In the genomic region with DNA sequence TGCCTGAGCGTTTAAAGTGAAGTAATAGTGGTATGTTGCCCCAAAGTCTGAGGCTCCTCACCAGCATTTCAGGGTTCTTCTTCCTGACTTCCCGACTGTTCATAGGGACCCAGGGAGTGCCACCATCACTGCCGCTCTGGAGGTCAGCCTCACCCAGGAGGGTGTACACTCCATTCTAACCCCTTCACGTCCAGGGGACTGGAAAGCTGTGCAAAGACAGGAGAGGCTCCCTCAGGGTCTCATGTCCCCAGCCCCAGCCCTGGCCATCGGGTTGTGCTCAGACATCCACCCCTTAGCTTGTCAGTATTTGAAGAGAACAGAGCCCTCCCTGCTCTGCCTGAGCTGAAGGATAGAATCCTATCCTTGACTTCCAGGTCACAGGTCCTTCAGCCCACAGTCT, we compare ENCODE assay signal across 16 mouse cellular contexts.
"Had no signal": no experiment of that assay in that cellular context is flagged by ENCODE, and none has a peak within 500 bp of the region (broad histone marks: within the 10 kb centered on the region; RNA-seq: fewer than 3 reads in every experiment).

No protein-coding gene starts in this region.

- H3K9me3 ChIP-seq: liver, embryonic 13.5 days; midbrain, embryonic 13.5 days; neural tube, embryonic 12.5 days; neural tube, embryonic 15.5 days had no signal

- ATAC-seq: intestine, postnatal 0 days; midbrain, embryonic 13.5 days had no signal

- H3K36me3 ChIP-seq: liver, embryonic 13.5 days; midbrain, embryonic 13.5 days; neural tube, embryonic 12.5 days; neural tube, embryonic 15.5 days had no signal

- H3K27ac ChIP-seq: kidney, postnatal 0 days; left cerebral cortex, adult 2 months; liver, embryonic 13.5 days; midbrain, embryonic 13.5 days; neural tube, embryonic 12.5 days; neural tube, embryonic 15.5 days; stomach, postnatal 0 days had no signal

- DNase-seq: kidney, adult 2 months; kidney, postnatal 4 days; layer of hippocampus, adult 9-11 months; layer of hippocampus, postnatal 36 days; liver, embryonic 13.5 days; lung, adult 2 months; lung, postnatal 14 days; thymus, adult 18-20 months; thymus, postnatal 36 days had no signal

- H3K27me3 ChIP-seq: liver, embryonic 13.5 days; midbrain, embryonic 13.5 days; neural tube, embryonic 12.5 days; neural tube, embryonic 15.5 days had no signal

- H3K9ac ChIP-seq: liver, embryonic 13.5 days; midbrain, embryonic 13.5 days; neural tube, embryonic 12.5 days; neural tube, embryonic 15.5 days had no signal

- H3K4me3 ChIP-seq: left cerebral cortex, adult 2 months; liver, embryonic 13.5 days; midbrain, embryonic 13.5 days; neural tube, embryonic 12.5 days; neural tube, embryonic 15.5 days had no signal

- H3K4me1 ChIP-seq: liver, embryonic 13.5 days had no signal

- H3K4me2 ChIP-seq: liver, embryonic 13.5 days; midbrain, embryonic 13.5 days; neural tube, embryonic 12.5 days; neural tube, embryonic 15.5 days had no signal
